Mouse (Mus musculus) E14TG2a.4 (cell line): ENCODE measurements at regions not wholly inside any gene's neighbourhood (a gene's known extent, or its start where the extent isn't known, plus 50 kb on each side); places are given as distances from the start of the nearest gene placed in this dataset.

Experiments used
- CTCF ChIP-seq: conservative IDR thresholded peaks from 2 replicates; pipeline ENCODE4 v1.5.1; 2014; ENCODE audit warnings: low read length
- NANOG ChIP-seq: IDR thresholded peaks from 2 replicates; pipeline ENCODE4 v1.6.1; 2014; ENCODE audit warnings: borderline replicate concordance, low read length, mixed read lengths

GRCm38 (mm10) chr17:50451606-50452005 lies 57.6 kb upstream of the Plcl2 start:
- no peak for TF ChIP-seq CTCF
- TF ChIP-seq NANOG = no peak
